Mouse (Mus musculus) midbrain, embryonic 15.5 days (tissue): ENCODE data around the gene Ascl1. TPM values are rescaled to one million over a fixed set of nuclear protein-coding genes. Genes with fewer than 3 reads are reported as not detected.

Experiments used
- ATAC-seq: fragments of 200-750 bp; cut with Nextera tagmentation; replicated peaks from 2 replicates; pipeline ENCODE4 v1.8.0; 2017; ENCODE audit warnings: moderate TSS enrichment
- H3K27ac ChIP-seq: fragments of 300-500 bp; sonication (generic); 2 replicates; pipeline ENCODE4 v1.5.1; 2015; ENCODE audit warnings: mild to moderate bottlenecking, inconsistent platforms
- H3K27me3 ChIP-seq: fragments of 300-500 bp; sonication (generic); replicated peaks from 2 replicates; pipeline ENCODE4 v1.6.1; 2015; ENCODE audit warnings: inconsistent platforms
- H3K36me3 ChIP-seq: fragments of 300-500 bp; sonication (generic); replicated peaks from 2 replicates; pipeline ENCODE4 v1.6.1; 2015; ENCODE audit warnings: inconsistent platforms
- H3K4me1 ChIP-seq: fragments of 300-500 bp; sonication (generic); 2 replicates; pipeline ENCODE4 v1.6.1; 2015; ENCODE audit warnings: inconsistent platforms
- H3K4me2 ChIP-seq: fragments of 300-500 bp; sonication (generic); 2 replicates; pipeline ENCODE4 v1.6.1; 2015; ENCODE audit warnings: inconsistent platforms, mild to moderate bottlenecking, moderate library complexity
- H3K4me3 ChIP-seq: fragments of 300-500 bp; sonication (generic); 2 replicates; pipeline ENCODE4 v1.5.1; 2015; ENCODE audit warnings: mild to moderate bottlenecking, inconsistent platforms
- H3K9ac ChIP-seq: fragments of 300-500 bp; sonication (generic); 2 replicates; pipeline ENCODE4 v1.6.1; 2015; ENCODE audit warnings: mild to moderate bottlenecking, inconsistent platforms
- H3K9me3 ChIP-seq: fragments of 300-500 bp; sonication (generic); 2 replicates; pipeline ENCODE4 v1.6.1; 2016; ENCODE audit warnings: inconsistent platforms
- WGBS: fragments of 180-500 bp; shearing (Covaris S2); methylation state at CpG from one replicate; pipeline ENCODE4 v1.1.7; 2015; ENCODE audit warnings: mixed read lengths; 5-methylcytosine and 5-hydroxymethylcytosine counted together
- polyA plus RNA-seq: library from polyadenylated mRNA; unstranded; fragments of >200 nt; fragmentation: Nextera tagmentation; extraction: Ambion mirVana; gene quantifications from 2 replicates; pipeline ENCODE4 v1.2.1, GENCODE M21; 2015

The Ascl1 gene
- 12.6 and 15.6 TPM in 2 replicates for polyA plus RNA-seq

DNA sequence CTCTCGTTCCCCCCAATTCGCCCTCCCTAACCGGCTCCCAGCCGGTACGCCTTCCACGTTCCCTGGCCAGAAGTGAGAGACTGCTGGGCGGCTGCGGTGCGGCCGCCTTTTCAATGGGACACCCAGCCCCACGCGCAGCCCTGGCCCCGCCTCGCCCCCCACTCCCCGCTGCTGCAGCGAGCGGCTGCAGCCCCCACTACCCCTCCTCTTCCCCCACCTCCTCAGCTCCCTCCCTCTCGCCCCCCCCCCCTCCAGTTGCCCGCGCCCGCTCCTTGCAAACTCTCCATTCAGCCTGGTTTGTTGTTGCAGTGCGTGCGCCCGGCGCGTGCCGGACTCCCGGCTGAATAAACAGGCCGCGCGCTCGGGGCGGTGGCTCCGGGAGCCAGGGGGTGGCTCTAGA is at the start of gene Ascl1:
Ascl1 (minus strand) TSS at position 85 of the 400 bp plus-strand sequence.
- Histone ChIP-seq H3K9me3 (no peaks in the 10 kb centered on the region), H3K4me1 (peaks cover 50% of the 10 kb centered on the region), H3K9ac (peak within 1 kb of the TSS; percentile 71), H3K27ac (peak within 1 kb of the TSS; percentile 90), H3K36me3 (no peaks in the 10 kb centered on the region), H3K4me2 (peak within 1 kb of the TSS; percentile 89), H3K27me3 (0 out of 2 replicates have a peak, but pooled peaks cover 2% of the 10 kb centered on the region), H3K4me3 (peak within 1 kb of the TSS; percentile 71)
- peak; percentile 62 for ATAC-seq
- WGBS: 0% methylated on average over 31 of the region's 34 CpGs

DNA sequence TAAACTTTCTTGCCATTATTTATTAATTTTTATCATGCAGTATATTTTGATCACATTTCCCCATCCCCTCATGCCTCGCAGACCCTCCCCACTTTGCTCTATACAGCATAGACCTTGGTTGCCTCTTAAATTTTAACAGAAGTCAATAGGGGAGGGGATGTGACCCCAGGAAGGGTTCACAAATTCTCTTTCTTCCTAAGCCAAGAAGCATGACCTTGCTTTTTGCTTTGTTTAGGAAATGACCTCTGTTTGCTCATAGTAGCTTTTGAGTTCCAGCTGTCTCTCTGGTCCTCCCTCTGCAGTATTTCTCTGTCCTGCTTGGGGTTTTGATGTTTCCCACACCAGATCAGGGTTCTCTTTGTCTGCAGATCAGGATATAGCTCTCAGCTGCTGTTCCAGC is 40.7 kb upstream of the Ascl1 start:
- no peak for ATAC-seq
- H3K4me3 ChIP-seq: no peak overlapping the region
- 91% methylated on average over 1 of the region's 1 CpGs for WGBS

GRCm38 (mm10) chr10:87521646-87522045 is 28.2 kb upstream of the Ascl1 start, which contains the start of gene Pah:
Gene Pah (plus strand): TSS chr10:87521795.
- Histone ChIP-seq H3K4me3 (no peak within 1 kb of the TSS), H3K9me3 (no peaks in the 10 kb centered on the region), H3K27ac (no peak within 1 kb of the TSS), H3K27me3 (no peaks in the 10 kb centered on the region), H3K4me2 (no peak within 1 kb of the TSS), H3K4me1 (no peaks in the 10 kb centered on the region), H3K9ac (no peak within 1 kb of the TSS), H3K36me3 (no peaks in the 10 kb centered on the region)
- 89% methylated on average over 5 of the region's 5 CpGs for WGBS
- ATAC-seq: no peak

More for the DNA sequence above, 40.7 kb upstream of the Ascl1 start:
- Histone ChIP-seq H3K9ac (no peak overlapping the region), H3K27me3 (no peaks in the 10 kb centered on the region), H3K9me3 (no peaks in the 10 kb centered on the region), H3K4me1 (no peaks in the 10 kb centered on the region), H3K36me3 (no peaks in the 10 kb centered on the region), H3K4me2 (no peak overlapping the region), H3K27ac (no peak overlapping the region)

DNA sequence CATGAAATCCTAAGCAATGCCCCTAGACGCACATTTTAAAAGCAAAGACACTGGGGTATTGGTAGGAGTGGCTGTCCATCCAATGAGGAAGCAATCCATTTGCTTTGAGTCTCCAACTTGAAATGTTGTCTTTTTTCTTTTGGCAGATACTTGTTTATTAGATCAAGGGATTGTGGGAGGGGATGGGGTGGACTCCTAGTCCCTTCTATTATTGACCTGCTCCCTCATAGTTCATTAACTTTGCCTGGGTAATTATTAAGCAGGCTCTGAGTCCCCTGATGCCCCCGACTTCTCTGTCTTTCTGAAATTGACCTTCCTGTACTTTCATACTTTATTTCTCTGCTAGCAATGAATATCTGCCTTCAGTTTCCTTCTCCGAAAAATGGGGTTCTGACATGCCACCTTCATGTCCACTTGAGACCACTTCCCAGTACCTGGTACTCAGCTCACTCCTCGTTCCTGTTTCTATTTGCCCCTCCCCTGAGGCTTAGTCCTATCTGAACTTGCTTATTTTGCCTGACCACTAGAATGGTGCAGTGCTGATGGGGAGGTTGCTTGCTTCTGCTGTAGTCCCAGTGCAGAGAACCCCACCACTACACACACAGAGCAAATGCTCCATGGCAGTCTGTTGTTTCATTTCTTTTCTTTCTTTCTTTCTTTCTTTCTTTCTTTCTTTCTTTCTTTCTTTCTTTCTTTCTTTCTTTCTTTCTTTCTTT is 27.1 kb upstream of the Ascl1 start:
- Histone ChIP-seq H3K36me3 (no peaks in the 10 kb centered on the region), H3K9me3 (no peaks in the 10 kb centered on the region), H3K9ac (no peak overlapping the region), H3K4me2 (no peak overlapping the region), H3K4me1 (no peaks in the 10 kb centered on the region), H3K4me3 (no peak overlapping the region), H3K27ac (no peak overlapping the region), H3K27me3 (no peaks in the 10 kb centered on the region)
- WGBS: 83% methylated on average over 4 of the region's 4 CpGs
- ATAC-seq: no peak

DNA sequence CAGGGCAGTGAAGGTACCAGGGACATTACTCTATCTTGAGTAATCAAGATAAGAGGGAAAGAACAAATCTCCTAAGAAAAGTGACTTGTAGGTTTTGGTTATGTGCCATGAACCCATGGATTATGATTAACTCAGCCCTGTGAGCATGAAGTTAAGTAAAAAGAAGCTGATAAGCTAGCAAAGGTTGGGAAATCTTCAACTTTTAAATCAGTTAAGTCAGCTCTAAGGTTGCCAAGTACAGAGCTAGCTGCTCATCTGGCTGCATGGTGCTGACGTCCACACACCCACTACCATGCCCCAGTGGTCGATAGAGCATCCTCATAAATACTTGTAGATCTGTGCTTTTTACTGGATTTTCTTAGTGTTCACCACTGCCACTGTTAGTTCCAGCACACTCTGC is 25.1 kb upstream of the Ascl1 start:
- Histone ChIP-seq H3K4me1 (no peaks in the 10 kb centered on the region), H3K4me3 (no peak overlapping the region), H3K36me3 (no peaks in the 10 kb centered on the region), H3K9ac (no peak overlapping the region), H3K9me3 (no peaks in the 10 kb centered on the region), H3K27ac (no peak overlapping the region), H3K27me3 (no peaks in the 10 kb centered on the region), H3K4me2 (no peak overlapping the region)
- WGBS: 95% methylated on average over 2 of the region's 2 CpGs
- no peak for ATAC-seq

- Histone ChIP-seq H3K9ac (no peak overlapping the region), H3K9me3 (no peaks in the 10 kb centered on the region), H3K4me3 (no peak overlapping the region), H3K27ac (no peak overlapping the region), H3K4me1 (no peaks in the 10 kb centered on the region), H3K27me3 (no peaks in the 10 kb centered on the region), H3K36me3 (no peaks in the 10 kb centered on the region), H3K4me2 (no peak overlapping the region)
- ATAC-seq: no peak
Measured at GRCm38 (mm10) chr10:87513052-87513451, 19.6 kb upstream of the Ascl1 start.

DNA sequence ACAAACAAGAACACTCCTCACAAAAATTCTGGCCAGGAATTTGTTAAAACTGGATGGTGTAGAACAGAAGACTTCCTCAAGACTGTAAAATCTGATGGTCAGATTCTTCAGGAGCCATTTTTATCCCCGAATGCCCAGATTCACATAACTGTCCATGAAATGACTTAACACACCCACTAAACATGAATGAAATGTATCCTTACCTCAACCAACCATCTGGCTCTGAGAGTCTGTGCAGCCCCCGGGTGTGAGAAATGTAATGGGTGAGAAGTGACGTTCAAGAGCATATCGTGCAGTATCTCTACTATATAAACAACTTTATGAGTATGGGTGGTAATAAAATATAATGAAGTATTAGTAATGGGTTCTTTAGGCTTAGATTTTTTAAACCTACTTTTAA is 15.1 kb upstream of the Ascl1 start:
- H3K4me1 ChIP-seq: peaks cover 4% of the 10 kb centered on the region
- no peak overlapping the region for H3K4me3 ChIP-seq
- no peak overlapping the region for H3K4me2 ChIP-seq
- no peaks in the 10 kb centered on the region for H3K27me3 ChIP-seq
- no peaks in the 10 kb centered on the region for H3K36me3 ChIP-seq
- H3K9ac ChIP-seq: no peak overlapping the region
- no peak overlapping the region for H3K27ac ChIP-seq
- ATAC-seq: no peak
- 92% methylated on average over 4 of the region's 4 CpGs for WGBS
- no peaks in the 10 kb centered on the region for H3K9me3 ChIP-seq

GRCm38 (mm10) chr10:87503946-87504345 is 10.5 kb upstream of the Ascl1 start:
- H3K4me3 ChIP-seq: no peak overlapping the region
- H3K27ac ChIP-seq: no peak overlapping the region
- H3K4me1 ChIP-seq: peaks cover 28% of the 10 kb centered on the region
- no peaks in the 10 kb centered on the region for H3K9me3 ChIP-seq
- ATAC-seq: peak; percentile 37; the same call in 1 of the 2 replicates
- under 1% methylated on average over 10 of the region's 10 CpGs for whole genome bisulfite sequencing
- H3K9ac ChIP-seq: no peak overlapping the region
- H3K4me2 ChIP-seq: peak overlapping the region; percentile 28; the same call in 1 of the 2 replicates
- H3K36me3 ChIP-seq: no peaks in the 10 kb centered on the region
- no peaks in the 10 kb centered on the region for H3K27me3 ChIP-seq

GRCm38 (mm10) chr10:87502283-87502682 is 8.8 kb upstream of the Ascl1 start:
- Histone ChIP-seq H3K4me3 (no peak overlapping the region), H3K27ac (no peak overlapping the region), H3K36me3 (no peaks in the 10 kb centered on the region), H3K9ac (no peak overlapping the region), H3K4me1 (peaks cover 28% of the 10 kb centered on the region), H3K4me2 (peak overlapping the region; percentile 46; the same call in 1 of the 2 replicates), H3K9me3 (no peaks in the 10 kb centered on the region), H3K27me3 (no peaks in the 10 kb centered on the region)
- ATAC-seq: peak; percentile 48
- 8% methylated on average over 5 of the region's 5 CpGs for WGBS

DNA sequence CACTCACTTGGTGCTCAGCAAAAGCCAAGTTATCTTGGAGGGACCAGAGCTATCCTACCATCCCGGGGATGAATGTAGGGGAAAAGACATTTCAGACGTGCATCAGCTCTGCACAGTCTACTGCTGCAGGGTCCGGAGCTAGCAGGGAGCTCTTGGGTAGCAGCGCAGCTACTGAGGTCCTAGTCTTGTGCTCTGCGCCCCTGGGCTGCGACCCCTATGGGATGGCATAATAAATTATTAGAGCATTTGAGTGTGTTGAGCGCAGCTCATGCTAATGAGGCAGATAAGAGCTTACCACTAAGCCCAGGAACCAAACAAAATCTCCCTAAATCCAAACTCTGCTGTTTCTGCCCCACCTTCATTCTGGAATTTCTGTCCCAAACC is 8.2 kb upstream of the Ascl1 start:
- Histone ChIP-seq H3K4me3 (peak overlapping the region; percentile 14; the same call in 1 of the 2 replicates), H3K36me3 (no peaks in the 10 kb centered on the region), H3K27ac (peak overlapping the region; percentile 45; the same call in 1 of the 2 replicates), H3K4me2 (peak overlapping the region; percentile 46), H3K27me3 (no peaks in the 10 kb centered on the region), H3K9me3 (no peaks in the 10 kb centered on the region), H3K4me1 (peaks cover 28% of the 10 kb centered on the region), H3K9ac (no peak overlapping the region; the same call in 1 of the 2 replicates)
- under 1% methylated on average over 7 of the region's 7 CpGs for WGBS
- ATAC-seq: peak; percentile 73

GRCm38 (mm10) chr10:87500926-87501658 is 7.6 kb upstream of the Ascl1 start:
- peak overlapping the region; percentile 46 for H3K4me2 ChIP-seq
- no peak overlapping the region; the same call in 1 of the 2 replicates for H3K9ac ChIP-seq
- H3K36me3 ChIP-seq: no peaks in the 10 kb centered on the region
- peak; percentile 50 for ATAC-seq
- peak overlapping the region; percentile 14 for H3K4me3 ChIP-seq
- H3K27me3 ChIP-seq: no peaks in the 10 kb centered on the region
- H3K9me3 ChIP-seq: no peaks in the 10 kb centered on the region
- peak overlapping the region; percentile 45; the same call in 1 of the 2 replicates for H3K27ac ChIP-seq
- 4% methylated on average over 20 of the region's 20 CpGs for WGBS
- H3K4me1 ChIP-seq: peaks cover 28% of the 10 kb centered on the region

- Histone ChIP-seq H3K4me2 (no peak overlapping the region), H3K36me3 (no peaks in the 10 kb centered on the region), H3K4me3 (no peak overlapping the region), H3K27ac (no peak overlapping the region), H3K4me1 (peaks cover 37% of the 10 kb centered on the region), H3K9ac (no peak overlapping the region), H3K27me3 (0 out of 2 replicates have a peak, but pooled peaks cover 2% of the 10 kb centered on the region), H3K9me3 (no peaks in the 10 kb centered on the region)
- 97% methylated on average over 2 of the region's 2 CpGs for WGBS
- no peak for ATAC-seq
Measured at GRCm38 (mm10) chr10:87497056-87497455, 3.6 kb upstream of the Ascl1 start.
